Mouse (Mus musculus) embryonic fibroblast, embryonic 13.5 days (primary cell): ENCODE data around the gene Arid5b. TPM values are rescaled to one million over a fixed set of nuclear protein-coding genes. Genes with fewer than 3 reads are reported as not detected.
A peak's percentile ranks its signal among the peaks of the same experiment; 100 is the strongest.

Experiments used
- H3K27ac ChIP-seq: 2 replicates; pipeline ENCODE4 v1.5.1; 2012; ENCODE audit warnings: low read length, control low read depth, inconsistent platforms; ENCODE audit not compliant: insufficient read depth
- H3K4me1 ChIP-seq: 2 replicates; pipeline ENCODE4 v1.6.1; 2011; ENCODE audit warnings: low read length; ENCODE audit not compliant: control insufficient read depth, insufficient read depth
- H3K4me3 ChIP-seq: 2 replicates; pipeline ENCODE4 v1.5.1; 2011; ENCODE audit warnings: mild to moderate bottlenecking, control low read depth, low read length; ENCODE audit not compliant: insufficient read depth
- CTCF ChIP-seq: IDR thresholded peaks from 2 replicates; pipeline ENCODE4 v1.5.1; 2011; ENCODE audit warnings: mild to moderate bottlenecking, control low read depth, low read length, moderate library complexity, borderline replicate concordance; ENCODE audit not compliant: insufficient read depth
- POLR2A ChIP-seq: IDR thresholded peaks from 2 replicates; pipeline ENCODE4 v1.6.1; 2011; ENCODE audit warnings: low read depth, mild to moderate bottlenecking, control low read depth, low read length, moderate library complexity
- polyA plus RNA-seq: library from polyadenylated mRNA; stranded (reverse); fragments of >200 nt; gene quantifications from 2 replicates; pipeline ENCODE4 v1.2.4, GENCODE M21; 2011; ENCODE audit warnings: low read depth; ENCODE audit not compliant: missing spikeins, insufficient read length

The Arid5b gene
- polyA plus RNA-seq, 1 experiment = 80.2 TPM

GRCm38 (mm10) chr10:68253452-68254117 lies 25.0 kb downstream of the Arid5b start:
- TF ChIP-seq POLR2A = no peak
- TF ChIP-seq CTCF = no peak
- Histone ChIP-seq H3K4me3 (no peak overlapping the region), H3K27ac (no peak overlapping the region), H3K4me1 (peaks cover 11% of the 10 kb centered on the region)

- no peak overlapping the region for H3K4me3 ChIP-seq
- H3K27ac ChIP-seq = no peak overlapping the region
- TF ChIP-seq CTCF = no peak
- no peak for TF ChIP-seq POLR2A
- peaks cover 14% of the 10 kb centered on the region for H3K4me1 ChIP-seq
These were observed 25.9 kb downstream of the Arid5b start for GRCm38 (mm10) chr10:68252650-68253049.

DNA sequence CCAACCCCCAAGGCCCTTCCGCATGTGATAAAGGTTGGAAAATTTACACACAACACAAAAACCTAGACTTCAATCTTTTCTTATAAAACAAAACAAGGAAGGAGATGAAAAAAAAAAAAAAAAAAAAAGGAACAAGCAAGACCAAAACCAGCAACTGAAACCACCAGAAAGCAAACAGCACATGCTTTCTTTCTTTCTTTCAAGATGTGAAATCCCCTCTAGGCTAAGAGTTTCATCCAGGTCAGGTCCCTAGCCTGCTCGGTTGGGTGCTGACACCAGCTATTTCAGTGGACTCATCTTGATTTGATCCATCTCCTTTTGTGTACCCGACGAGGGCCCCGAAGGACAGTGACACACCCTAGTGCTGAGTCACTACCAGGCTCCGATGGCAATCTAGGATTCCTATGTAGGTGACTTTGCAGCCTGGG lies 29.2 kb downstream of the Arid5b start:
- peak overlapping the region; percentile 99 for H3K27ac ChIP-seq
- H3K4me3 ChIP-seq = no peak overlapping the region
- TF ChIP-seq CTCF (no peak), POLR2A (no peak)
- H3K4me1 ChIP-seq = peaks cover 20% of the 10 kb centered on the region

GRCm38 (mm10) chr10:68248281-68249015 lies 30.1 kb downstream of the Arid5b start:
- TF ChIP-seq POLR2A (no peak), CTCF (no peak)
- peaks cover 20% of the 10 kb centered on the region for H3K4me1 ChIP-seq
- H3K27ac ChIP-seq = peak overlapping the region; percentile 99

DNA sequence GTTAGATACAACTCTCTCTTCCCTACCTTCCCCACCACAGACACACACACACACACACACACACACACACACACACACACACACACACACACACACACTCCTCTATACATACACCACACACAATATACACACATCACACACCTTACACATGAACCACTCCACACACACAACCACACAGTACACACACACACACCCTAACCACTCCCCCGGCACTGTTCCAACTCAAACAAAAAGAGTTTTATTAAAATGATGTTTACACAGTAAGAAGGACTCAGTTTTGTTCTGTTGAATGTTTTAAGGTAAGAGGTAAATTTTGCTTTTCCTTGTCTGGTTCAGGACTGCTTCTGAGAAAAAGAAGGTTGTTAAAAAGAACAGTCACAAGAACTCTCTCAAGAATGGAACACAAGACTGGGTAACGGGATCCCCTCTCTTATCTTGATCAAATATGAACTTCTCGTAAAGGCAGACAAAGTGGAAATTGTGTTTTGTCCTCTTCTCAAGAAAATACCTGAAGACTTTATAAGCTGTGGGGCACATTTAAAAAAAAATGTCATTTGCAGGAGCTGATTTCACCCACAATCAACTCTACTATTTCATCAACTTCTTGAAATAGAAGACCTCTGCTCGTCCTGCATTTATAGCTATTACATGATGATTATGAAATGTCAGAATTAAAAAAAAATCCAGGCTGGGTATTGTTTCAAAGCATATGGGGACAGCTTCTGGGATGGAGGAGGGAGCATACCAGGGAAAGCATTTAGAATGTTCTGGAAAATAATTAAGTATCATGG lies 30.9 kb downstream of the Arid5b start:
- H3K4me1 ChIP-seq = peaks cover 20% of the 10 kb centered on the region

More at GRCm38 (mm10) chr10:68248281-68249015, 30.1 kb downstream of the Arid5b start:
- H3K4me3 ChIP-seq = no peak overlapping the region

DNA sequence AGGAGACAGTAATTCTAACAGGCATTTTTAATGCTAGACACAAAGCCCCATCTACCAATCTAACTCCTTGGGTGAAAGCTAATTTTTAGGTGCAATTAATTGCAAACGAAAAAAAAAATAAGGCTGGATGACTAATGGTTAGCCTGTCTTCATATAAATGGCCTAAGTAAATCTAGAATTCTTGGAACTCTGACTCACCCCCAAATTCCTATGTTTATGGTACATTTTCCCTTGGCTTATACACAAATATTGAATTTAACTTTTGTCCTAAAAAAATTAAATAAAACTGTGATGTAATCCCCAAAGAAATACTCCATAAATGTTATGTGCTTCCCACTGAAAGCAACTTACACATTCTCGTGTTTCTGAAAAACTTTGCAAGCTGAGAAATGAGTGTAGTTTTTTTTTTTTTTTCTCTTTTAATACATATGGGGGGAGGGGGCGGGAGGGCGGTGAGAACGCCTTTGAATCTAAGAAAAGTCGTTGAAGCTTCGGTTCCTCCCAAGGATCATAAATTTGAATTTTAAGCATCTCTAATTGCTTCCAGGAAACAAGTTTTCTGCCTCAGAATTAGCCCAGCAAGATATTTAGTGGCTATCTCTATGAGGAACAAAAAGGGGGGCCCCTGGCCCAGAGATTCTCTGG lies 31.8 kb downstream of the Arid5b start:
- no peak overlapping the region for H3K4me3 ChIP-seq
- no peak for TF ChIP-seq CTCF
- TF ChIP-seq POLR2A = no peak
- peak overlapping the region; percentile 99 for H3K27ac ChIP-seq
- peaks cover 20% of the 10 kb centered on the region for H3K4me1 ChIP-seq

More for the DNA sequence above, 30.9 kb downstream of the Arid5b start:
- TF ChIP-seq CTCF (no peak), POLR2A (no peak; the same call in 1 of the 2 replicates)
- H3K27ac ChIP-seq = peak overlapping the region; percentile 99
- no peak overlapping the region for H3K4me3 ChIP-seq

DNA sequence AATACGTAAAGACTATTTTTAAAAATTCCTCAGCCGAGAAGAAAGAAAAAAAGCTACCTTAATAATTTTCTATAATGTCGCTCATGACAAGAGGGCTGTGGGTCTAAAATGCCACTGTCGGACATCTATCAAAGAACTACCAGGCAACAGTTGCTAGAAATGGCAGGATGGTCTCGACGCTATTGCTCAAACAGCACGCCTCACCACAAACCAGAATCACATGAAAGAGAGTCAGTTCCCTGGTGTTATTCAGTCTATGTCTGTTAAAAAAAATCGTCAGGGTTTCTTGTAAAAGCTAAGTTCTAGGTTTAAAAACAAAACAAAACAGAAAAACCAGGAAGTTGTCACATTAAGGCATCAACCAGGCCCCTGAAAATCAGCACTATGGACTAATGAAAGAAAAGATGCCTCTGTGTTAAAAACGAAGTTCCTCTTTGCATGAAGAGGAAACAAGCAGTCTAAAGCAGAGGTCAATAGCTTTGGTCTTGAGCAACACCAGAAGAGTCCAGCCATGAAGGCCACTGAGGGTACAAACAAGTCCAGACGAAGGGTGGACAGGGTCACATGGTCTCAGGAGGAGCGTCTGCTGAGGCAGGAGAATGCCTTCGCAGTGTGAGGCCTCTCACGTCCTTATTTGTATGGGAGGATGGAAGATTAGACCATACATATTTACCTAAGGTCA lies 37.6 kb downstream of the Arid5b start:
- TF ChIP-seq POLR2A (no peak), CTCF (no peak)
- H3K4me3 ChIP-seq = no peak overlapping the region
- no peaks in the 10 kb centered on the region; the same call in 1 of the 2 replicates for H3K4me1 ChIP-seq
- H3K27ac ChIP-seq = peak overlapping the region; percentile 18; the same call in 1 of the 2 replicates

DNA sequence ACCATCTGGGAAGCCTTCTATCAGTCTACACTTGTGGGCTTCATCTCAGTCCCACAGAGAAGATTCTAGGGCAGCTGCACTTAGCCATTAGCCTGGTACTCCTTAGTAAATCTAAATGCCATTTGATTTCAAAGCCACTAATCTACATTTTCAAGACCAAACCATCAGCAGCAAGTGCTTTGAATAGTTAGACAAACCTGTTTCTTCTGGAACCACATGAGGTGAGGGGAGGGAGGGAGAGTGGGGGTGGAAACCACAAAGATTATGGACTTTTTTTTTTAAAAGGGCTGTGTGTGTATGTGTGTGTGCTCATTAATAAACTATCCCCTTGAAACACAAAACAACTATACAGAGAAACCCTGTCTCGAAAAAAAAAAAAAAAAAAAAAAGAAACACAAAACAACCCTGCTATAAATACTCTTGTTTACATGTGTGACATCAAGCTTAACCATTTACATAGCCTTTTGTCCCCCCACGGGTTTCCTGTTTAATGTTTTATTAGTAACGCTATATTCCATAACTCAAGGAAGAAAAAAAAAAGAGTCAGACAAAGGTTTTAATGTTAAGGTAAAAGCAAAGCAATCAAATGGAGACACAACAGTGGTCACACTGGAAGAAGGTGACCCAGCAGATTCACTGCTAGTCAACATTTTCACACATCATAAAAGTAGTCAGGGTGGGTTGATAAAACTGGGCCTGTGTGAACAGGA lies 38.3 kb downstream of the Arid5b start:
- TF ChIP-seq CTCF = no peak
- TF ChIP-seq POLR2A = no peak
- Histone ChIP-seq H3K4me3 (no peak overlapping the region), H3K27ac (peak overlapping the region; percentile 62; the same call in 1 of the 2 replicates), H3K4me1 (no peaks in the 10 kb centered on the region; the same call in 1 of the 2 replicates)
